Mouse (Mus musculus) brain, embryonic 14.5 days (tissue): ENCODE results near the gene Cyth3.

Source experiments
- CTCF ChIP-seq: fragments of 200-500 bp; IDR thresholded peaks from 2 replicates; pipeline ENCODE4 v1.5.1; 2012; ENCODE audit warnings: inconsistent platforms, mild to moderate bottlenecking, moderate library complexity, borderline replicate concordance; ENCODE audit not compliant: insufficient read depth, insufficient read length; ENCODE audit errors: extremely low read depth
- POLR2A ChIP-seq: fragments of 200-500 bp; IDR thresholded peaks from 2 replicates; pipeline ENCODE4 v1.6.1; 2012; ENCODE audit warnings: mild to moderate bottlenecking, inconsistent platforms, borderline replicate concordance; ENCODE audit not compliant: poor library complexity, insufficient read depth, insufficient read length, severe bottlenecking; ENCODE audit errors: extremely low read depth

DNA sequence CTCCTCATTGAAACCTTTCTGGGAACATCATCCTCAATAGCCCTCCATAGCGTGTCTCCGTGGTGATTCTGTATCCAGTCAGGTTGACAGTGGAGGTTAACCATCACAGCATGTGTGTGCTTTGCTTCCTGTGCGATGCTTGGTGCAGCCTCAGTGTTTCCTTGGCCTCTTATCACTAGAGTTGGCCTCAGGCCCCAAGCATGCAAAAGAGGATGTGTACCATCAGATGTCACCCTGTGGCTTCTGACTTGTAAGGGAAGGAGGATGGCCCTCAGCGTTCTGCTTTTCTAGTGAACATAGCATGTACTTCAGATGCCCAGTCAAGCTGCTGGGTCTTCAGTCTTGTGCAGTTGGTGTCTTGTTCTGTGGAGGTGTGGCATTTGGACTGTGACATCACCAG lies 76.2 kb downstream of the Cyth3 start:
- TF ChIP-seq POLR2A (no peak), CTCF (no peak)
